Mouse (Mus musculus): ENCODE results near the gene Ccdc144b.

Gene Ccdc144b

DNA sequence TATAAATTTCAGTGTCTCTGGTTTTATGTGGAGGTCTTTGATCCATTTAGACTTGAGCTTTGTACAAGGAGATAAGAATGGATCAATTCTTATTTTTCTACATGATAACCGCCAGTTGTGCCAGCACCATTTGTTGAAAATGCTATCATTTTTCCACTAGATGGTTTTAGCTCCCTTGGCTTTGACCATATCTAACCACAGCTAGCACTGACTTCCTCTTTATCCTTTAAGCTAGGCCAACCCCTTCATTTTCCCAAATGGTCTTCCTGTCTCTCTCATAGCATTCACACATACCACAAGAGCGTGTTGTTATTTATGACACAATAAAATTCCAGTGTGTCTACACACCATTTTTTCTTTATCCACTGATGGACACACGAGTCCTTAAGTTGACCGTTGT, 23.4 kb downstream of the Ccdc144b start:
- no peak for DNase-seq (ENCODE audit: low read depth, low spot score)

DNA sequence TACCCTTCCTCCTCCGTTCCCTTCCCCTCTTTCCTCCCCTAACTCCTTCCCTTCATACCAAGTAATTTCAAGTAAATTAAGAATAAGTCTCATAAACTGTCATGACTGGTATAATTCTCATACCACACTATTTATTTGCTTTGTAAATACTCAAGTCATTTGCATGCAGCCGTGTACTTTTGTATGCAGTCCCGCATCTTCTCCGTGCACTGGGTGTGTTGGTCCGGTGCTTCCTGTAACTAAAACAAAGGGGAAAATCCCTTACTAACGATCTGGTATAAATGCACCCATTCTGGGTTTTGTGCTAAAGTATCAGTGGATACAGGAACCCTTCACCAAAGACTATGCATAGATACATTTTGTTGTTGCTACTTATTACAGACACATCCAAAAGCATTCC, 27.6 kb downstream of the Ccdc144b start:
- no peak for DNase-seq (ENCODE audit: low read depth, low spot score)

DNA sequence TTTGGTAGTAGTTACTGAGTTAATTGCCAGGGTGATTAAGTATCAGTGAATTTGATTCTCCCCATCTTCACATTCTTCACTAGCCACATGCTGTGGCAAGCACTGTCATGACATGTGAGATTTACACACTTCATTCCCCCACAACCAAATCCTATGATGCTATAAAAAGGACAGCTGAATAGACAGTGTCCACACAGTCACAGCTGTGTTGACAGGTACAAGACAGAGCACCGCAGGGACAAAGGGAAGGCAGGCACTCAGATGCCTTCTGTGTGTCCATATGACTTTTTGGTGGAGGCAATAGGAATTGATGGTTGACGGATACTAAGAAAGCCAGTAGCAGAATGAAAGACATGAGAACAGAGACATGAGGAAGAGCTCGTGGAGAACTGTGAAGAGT, 42.1 kb downstream of the Ccdc144b start:
- no peak for DNase-seq (ENCODE audit: low read depth, low spot score)

DNA sequence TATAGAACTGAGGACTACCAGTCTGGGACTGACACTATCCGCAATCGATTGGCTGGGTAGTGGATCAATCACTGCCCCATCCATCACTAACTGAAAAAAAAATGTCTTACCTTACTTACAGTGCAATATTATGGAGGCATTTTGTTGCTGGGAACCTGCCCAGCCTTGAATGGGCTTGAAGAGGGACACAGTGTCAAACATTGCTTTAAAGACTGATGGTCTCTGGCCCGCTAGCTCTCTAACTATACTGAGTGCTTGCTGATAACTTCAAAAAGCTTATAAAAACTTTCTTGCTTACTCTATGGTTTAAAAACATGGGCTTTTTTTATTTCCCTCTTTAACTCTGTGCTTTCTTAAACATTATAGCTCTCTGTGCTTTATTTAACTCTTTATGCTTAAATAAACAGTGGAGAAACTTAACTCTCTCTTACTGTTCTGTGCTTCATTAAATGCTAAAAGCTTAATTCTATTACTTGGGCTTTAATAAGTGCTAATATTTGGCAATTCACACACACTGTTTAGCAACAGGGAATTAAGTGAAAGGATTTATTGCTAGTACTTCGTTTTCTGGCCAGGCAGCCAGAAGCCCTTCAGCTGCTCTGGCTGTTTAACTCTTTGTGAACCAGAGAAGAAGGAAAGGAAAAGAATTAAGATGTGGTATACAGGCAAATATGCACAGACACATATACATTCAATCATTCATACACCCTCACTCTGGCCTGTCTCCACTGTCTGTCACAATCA, 44.8 kb downstream of the Ccdc144b start:
- DNase-seq (ENCODE audit: low read depth, low spot score) = no peak

DNA sequence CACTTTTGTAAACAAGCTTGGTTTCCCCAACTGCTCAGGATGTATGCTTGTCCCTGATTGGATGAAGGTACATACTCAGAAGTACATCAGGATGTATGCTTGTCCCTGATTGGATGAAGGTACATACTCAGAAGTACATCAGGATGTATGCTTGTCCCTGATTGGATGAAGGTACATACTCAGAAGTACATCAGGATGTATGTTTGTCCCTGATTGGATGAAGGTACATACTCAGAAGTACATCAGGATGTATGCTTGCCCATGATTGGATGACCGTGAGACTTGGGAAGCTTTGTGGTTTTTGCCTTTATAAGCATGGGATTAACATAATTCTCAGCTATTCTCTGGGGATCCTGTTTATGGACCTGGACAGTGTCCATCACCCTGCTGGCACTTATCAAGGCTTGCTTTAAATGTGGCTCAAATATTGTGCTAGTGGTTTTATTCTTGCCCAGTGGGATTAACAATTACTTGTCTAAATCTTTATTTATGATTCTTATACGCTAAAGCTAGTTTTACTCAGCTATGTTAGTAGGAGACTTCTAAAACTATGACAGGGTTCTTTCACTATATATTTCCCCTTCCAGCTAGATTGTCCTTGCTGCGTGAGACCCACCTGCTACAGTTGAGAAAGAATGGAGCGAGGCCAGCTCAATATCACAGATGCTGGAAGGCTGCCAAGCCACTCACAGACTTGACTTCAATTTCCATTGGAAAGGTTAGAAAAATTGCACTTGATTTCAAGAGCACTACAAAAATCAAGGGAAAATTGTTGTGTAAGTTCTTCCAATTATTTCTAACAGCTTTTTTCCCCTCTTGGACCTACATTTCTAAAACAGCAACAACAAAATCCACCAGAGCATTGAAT, 49.1 kb downstream of the Ccdc144b start:
- no peak for DNase-seq (ENCODE audit: low read depth, low spot score)

DNA sequence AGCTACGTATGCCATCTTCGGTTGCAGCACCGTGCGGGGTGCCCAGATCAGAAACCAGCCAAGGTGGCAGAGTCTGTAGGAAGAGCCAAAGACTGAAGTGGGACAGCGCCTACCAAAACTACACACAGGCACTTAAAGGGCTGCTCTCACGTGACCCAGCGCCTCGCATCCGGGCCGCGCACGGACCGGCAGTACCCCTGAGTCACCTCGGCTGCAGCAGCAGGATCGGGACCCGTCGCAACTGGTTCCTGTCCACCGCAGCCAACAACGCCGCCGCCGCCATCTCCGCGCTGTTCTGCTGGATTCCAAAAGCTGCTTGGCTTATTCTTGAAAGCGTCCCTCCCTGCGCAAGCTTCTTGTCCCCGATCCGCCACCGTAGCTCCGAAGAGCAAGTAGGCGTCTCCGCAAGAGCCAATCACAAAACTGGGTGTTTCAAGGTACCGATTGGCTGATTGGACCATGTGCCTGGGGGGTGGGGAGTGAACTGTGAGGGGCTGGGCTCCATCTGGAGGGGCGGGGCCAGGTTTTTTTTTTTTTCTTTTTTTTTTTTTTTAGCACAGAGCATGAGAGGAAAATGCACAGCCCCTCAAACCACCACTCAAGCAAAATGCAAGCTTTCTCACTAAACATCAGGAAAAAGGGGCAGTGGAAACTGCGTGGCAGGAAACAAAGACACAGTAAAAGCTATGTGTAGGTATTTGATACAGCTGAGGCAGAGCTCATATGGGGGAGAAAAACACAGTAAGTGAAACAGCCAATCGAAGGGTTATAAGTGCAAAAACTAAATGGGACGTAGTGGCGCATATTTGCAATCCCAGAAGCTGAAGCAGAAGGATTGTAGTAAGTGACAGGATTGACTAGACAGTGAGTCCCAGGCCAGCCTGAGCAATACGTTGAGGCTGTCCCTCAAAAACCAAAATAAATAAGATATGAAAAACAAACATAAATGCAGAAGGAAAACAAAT, 52.8 kb downstream of the Ccdc144b start, which contains the start of gene Mccc1:
TSS of gene Mccc1 (minus strand) at position 404 of the 965 bp plus-strand sequence.
- DNase-seq (ENCODE audit: low read depth, low spot score) = peak; percentile 96

DNA sequence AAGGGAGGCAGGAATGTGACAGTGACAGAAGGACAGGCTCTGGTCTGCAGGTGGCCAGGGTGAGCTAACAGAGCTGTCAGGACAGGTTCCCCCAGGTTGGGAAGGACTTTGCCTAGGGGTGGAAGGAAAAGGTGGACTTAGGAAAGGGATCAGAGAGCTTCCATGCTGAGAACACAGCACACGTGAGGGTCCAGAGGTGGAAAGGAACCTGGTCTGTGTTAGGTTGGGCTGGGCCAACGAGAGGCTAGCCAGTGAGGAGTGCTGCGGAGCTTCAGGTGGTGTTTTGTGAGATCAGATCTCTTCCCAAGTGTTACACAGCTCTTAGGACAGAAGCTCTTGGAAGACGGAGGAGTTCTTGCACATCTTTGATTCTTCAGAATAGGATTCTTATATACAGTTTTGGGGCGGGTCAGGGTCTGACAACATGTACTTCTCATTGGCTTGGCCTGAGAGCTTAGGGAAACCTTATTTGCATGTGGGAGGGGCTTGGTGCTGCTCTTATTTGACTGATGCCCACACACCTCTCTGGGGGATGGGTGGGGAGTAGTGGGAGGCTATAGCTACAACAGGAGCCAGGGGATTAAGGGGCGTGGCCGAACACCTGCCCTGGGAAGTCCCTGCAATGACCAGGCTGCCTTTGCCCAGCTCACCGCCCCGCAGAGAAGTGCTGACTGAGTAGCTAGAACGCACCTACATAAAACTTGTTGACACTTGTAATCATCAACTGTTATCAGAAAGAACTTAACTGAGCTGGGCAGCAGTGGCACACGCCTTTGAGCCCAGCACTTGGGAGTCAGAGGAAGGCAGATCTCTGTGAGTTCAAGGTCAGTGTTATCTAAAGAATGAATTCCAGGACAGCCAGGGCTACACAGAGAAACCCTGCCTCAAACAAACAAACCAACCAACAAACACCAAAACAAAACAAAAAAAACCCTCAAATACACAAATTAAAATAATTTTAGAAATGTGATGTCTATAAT, 58.5 kb downstream of the Ccdc144b start:
- no peak for DNase-seq (ENCODE audit: low read depth, low spot score)

DNA sequence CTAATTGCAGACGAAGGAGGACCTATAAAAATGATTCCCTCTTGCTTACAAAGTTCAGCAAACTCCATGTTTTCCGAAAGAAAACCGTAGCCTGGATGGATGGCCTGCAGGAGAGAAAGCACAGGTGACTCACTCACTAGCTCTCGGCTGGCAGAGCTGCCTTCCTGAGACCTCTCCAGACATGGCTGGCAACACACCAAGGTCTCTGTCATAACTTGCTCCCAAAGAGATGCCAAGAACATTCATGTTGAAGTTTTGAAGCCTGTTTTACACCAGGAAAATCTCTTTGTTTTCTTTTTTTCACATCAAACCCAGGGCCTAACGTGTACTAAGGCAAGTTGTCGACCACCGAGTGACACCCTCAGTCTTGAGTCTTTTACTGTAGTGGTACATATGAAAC, 62.6 kb downstream of the Ccdc144b start:
- no peak for DNase-seq (ENCODE audit: low read depth, low spot score)

DNA sequence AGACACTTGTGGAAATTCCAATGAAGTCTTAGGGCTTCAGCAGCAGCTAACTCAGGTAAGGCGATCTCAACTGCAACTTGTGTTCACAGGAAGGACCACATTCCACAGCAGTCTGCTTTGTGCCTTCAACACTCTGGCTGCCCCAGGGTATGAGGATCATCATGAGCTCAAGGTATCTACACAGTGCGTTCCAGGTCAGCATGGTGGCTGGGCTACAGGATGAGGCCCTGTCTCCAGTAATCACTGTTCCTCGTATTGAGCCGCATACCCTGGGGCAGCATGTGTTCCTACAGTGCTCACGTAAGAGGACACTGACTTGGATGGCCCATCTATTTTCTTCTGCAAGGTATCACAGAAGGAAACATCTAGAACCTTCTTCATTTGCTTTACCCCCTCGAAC, 65.3 kb downstream of the Ccdc144b start:
- DNase-seq (ENCODE audit: low read depth, low spot score) = no peak

DNA sequence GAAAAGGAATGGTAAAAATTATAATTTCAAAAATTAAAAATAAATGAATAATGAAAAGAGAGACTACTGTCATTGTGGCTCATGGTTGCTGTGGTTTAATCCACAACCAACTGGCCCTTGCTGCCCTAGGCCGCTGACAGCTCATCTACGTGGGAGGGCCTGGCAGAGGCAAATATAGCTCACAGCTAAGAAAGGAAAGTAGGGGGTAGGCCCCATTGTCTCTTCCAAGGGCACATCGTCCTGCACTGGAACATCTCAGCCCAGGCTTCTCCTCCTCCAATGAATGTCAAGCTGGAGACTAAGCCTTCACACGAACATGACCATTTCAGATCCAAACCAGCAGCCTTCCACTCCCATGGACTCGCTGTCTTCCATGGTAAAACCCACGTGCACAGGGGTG, 67.1 kb downstream of the Ccdc144b start:
- DNase-seq (ENCODE audit: low read depth, low spot score) = no peak

DNA sequence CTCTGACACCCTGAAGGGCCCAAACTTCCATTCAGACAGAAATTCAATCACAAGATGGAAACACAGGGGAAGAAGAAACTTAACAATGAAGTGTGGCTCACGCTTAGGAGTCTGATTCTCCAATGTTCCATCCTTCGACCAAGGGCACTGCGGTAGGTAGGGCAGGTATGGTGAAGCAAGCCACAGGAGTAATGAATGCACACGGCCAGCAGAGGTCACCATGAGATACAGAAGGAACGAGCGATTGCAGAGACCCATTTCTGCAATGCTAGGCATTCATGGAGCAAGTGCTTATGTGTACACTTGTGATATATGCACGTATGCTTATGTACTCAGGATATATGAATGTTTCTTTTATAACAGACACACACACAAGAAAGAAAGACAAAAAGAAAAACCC, 79.8 kb downstream of the Ccdc144b start:
- DNase-seq (ENCODE audit: low read depth, low spot score) = peak; percentile 78

DNA sequence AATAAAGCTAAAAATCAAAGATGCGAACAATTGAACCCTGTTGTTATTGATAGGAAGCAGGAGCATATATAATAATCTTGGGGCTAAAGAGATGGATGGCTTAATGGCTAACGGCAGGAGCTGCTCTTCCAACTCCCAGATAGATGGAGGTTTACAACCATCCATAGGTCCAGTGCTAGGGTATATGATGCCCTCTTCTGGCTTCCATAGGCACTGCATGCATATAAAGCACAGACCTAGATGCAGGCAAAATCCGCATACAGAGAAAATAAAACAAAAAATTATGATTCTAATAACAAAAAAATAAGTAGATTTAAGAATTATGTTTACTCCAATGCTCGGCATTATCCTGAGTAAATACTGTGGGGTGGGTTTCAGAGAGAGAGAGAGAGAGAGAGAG, 80.4 kb downstream of the Ccdc144b start:
- DNase-seq (ENCODE audit: low read depth, low spot score) = peak; percentile 56

DNA sequence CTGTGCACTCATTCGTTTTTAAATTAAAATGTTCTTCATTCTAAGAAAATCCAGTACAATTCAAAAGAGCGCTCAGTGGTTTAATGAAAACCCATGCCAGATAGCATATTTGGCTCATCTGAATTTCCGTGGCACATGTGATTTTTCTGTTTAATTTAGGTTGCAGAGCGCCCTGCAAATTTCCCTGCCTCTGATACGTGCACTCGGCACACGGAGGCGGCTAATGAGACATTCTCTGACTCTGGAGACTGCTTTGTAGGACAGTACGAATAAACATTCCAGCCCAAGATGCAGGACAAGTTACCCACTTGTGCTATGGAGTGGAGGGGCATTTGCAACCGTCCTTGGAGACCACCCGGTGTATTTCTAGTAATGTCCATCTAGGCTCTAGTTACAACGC, 82.2 kb downstream of the Ccdc144b start:
- no peak for DNase-seq (ENCODE audit: low read depth, low spot score)

DNA sequence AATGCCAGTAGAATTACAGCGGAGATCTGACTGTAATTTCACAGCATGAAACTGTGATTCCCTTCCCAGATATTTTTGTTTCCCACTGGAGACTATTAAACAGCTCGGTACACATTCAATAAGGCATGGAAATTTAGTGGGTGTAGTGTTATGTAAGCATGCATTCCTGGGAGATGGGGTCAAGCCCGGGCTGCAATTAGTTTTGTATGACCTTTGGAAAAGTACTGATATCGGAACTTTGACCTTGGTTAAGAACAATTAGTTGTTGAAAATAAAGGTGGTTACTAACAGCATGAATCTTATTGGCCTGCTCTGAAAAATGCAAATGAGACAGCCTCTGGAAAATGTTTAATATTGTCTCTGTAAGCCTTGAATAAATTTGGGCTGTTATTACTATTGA, 82.9 kb downstream of the Ccdc144b start:
- no peak for DNase-seq (ENCODE audit: low read depth, low spot score)

DNA sequence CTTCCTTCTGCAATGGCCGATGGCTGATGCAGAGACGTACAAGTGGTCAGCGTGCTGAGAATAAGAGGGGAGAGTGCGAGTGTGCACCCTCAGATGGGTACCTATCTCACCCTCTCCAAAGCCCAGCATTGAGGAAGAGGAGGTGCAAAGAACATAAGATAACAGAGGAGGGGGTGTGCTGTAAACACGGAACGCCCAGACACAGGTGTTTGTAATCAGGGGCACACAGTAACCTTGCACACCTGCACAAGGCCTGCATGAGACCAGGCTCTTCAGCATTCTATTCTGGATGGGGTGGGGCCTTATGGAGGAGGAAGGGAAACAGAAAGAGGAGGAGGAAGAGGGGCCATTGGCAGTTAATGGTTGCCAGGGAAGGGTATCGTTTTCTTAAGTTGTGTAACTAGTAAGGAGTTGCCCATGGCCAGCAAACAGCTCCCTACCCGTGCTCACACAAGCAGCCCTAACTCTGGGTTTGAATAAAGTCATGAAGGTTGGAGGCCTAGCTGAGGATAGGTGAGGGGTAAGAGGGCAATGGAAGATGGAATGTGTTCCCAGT, 85.9 kb downstream of the Ccdc144b start:
- DNase-seq (ENCODE audit: low read depth, low spot score) = no peak

DNA sequence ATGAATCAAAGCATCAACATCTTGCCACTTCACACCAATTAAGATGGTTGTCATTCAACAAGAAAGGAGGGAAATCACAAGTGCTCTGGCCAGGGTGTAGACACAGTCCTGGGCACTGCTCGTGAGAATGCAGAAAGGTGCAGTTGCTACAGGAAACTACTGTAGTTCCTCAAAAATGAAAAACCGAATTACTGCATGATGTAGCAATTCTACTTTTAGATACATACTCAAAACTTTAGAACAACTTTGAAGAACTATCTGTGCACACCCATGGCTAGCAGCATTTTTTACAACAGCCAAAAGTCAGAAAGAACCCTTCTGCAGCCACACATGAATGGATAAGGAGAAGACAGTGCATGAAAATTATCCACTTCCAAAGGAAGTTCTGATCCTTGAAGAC, 86.9 kb downstream of the Ccdc144b start:
- DNase-seq (ENCODE audit: low read depth, low spot score) = no peak

DNA sequence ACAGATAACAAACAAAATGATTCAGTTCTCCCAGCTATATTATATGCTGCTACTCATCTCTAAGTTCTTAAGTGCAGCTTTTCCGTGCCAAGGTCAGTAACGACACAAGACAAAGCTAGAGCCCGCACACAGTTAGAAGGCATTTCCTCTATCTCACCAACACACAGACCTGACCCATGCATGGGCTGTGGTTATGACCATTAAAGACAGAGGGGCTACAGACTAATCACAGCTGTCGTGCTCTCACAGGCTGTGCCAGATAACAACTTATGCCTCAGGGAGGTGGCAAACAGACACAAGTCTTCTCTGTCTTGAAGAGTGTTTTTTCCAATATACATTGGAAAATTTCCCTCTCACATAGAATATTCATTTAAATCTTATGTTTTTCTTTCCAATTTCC, 88.4 kb downstream of the Ccdc144b start:
- DNase-seq (ENCODE audit: low read depth, low spot score) = no peak

DNA sequence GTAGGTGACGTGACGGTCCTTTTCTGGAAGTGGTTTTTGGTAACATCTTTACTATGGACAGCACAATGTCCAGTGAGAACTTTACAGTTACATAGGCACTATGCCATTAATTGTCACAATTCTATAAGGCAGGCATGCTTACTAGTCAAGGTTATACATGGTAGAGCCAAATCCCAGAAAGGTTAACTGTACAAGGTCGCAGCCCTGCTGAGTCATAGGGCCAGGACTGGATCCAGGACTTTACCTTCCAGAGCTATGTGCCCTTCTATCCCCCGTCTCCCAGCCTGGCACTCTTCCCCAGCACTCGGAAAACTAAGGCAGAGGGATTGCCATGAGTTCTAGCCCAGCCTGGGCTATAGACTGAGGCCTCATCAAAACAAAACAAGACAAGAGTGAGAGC, 89.4 kb downstream of the Ccdc144b start:
- DNase-seq (ENCODE audit: low read depth, low spot score) = no peak

DNA sequence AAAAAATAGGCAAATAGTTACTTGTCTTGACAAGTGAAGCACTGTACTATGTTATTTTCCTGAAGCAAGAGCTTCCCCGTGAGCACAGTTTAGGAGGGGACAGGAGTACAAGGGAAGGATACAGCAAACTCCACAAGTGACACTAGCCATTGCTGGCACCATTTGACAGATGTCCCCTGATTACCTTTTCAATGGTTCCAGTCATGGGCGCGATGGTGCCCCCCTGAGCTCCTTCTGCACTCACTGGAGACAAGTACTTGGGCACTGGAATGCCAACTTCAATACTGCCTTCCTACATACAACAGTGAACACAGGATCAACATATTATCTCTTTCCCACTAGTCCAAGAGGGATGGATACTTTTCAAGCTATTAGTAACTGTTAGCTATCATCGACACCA, 89.9 kb downstream of the Ccdc144b start:
- no peak for DNase-seq (ENCODE audit: low read depth, low spot score)

DNA sequence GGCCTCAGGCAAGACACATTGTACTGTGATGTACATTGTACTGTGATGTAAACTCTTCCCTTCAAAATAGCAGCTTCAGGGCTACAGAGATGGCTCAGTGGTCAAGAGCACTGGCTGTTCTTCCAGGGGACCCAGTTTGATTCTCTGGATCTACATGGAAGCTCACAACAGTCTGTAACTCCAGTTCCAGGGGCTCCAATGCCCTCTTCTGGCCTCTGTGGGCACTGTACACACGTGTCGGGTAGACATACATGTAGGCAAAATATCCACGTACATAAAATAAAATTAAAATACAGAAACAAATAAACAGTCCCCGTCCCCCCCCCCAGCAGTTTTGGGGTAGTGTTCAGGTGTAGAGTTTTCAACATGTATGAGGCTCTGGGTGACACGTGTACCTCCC, 90.4 kb downstream of the Ccdc144b start:
- peak; percentile 25 for DNase-seq (ENCODE audit: low read depth, low spot score)
